In genomic region chr12:84156210-84156609, GRCm38 (mm10) we compare ENCODE assay signal across 13 mouse cellular contexts. TPM values are rescaled to one million over a fixed set of nuclear protein-coding genes. Genes with fewer than 3 reads are reported as not detected.
"Had no signal": no experiment of that assay in that cellular context is flagged by ENCODE, and none has a peak within 500 bp of the region (broad histone marks: within the 10 kb centered on the region; RNA-seq: fewer than 3 reads in every experiment).

No protein-coding gene starts in this region.

- H3K4me3 ChIP-seq: left cerebral cortex, adult 2 months; liver, embryonic 13.5 days had no signal

- H3K4me2 ChIP-seq: liver, embryonic 13.5 days; midbrain, embryonic 11.5 days had no signal

- H3K9me3 ChIP-seq: liver, embryonic 13.5 days had no signal

- H3K9ac ChIP-seq: liver, embryonic 13.5 days had no signal

- H3K27me3 ChIP-seq: liver, embryonic 13.5 days had no signal

- H3K27ac ChIP-seq: left cerebral cortex, adult 2 months; liver, embryonic 13.5 days had no signal

- DNase-seq: kidney, postnatal 10 days; kidney, postnatal 36 days; layer of hippocampus, postnatal 36 days; liver, embryonic 13.5 days; lung, adult 2 months; lung, postnatal 14 days; lung, postnatal 4 days; midbrain, embryonic 14.5 days; thymus, adult 18-20 months; thymus, postnatal 36 days had no signal

RNA-seq across cellular contexts. Expression of gene Pnma1, which starts 7.9 kb away (rescaled TPM):
- polyA plus RNA-seq: liver, adult 2 months had no signal
